Mouse (Mus musculus): ENCODE measurements around the gene Pank4.

GRCm38 (mm10) chr4:154914252-154914651 lies 49.7 kb upstream of the Pank4 start:
- TF ChIP-seq CTCF (IDR thresholded peaks at IDR 0.05; ENCODE audit: low read depth) (no peak), EP300 (optimal IDR thresholded peaks at IDR 0.05) (no peak)
